Mouse (Mus musculus): ENCODE data around the gene Mkrn2os.
A peak's percentile ranks its signal among the peaks of the same experiment; 100 is the strongest.
"Not testable (repeated sequence)": the region's sequence is repeated elsewhere in the genome, so short reads cannot be mapped to it uniquely, and the experiment has no call there.

Gene Mkrn2os

DNA sequence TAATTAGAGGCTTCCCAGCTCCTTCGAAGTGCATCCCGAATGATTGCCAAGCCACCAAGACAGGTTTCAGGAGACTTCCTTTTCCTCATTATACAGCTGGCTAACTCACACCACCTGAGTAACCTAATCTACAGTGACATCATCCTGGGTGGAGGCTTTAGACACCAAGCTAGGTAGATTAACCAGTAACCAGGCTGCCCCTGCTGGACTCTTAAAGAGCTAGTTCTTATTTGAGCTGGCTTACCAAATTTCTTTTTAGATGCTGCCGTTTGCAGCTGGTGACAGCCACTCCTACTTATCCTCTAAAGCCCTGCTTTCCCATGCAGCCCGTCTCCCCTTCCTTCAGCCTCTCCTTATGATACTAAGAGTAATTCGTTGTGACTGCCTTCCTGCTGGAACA, at the start of gene Mkrn2os:
Gene Mkrn2os, minus strand, starts transcription at position 119 of the 400 bp plus-strand sequence.
- DNase-seq (ENCODE audit: inconsistent ontology term) = no peak

- DNase-seq (ENCODE audit: inconsistent ontology term) = not testable (repeated sequence)
These were observed 45.8 kb upstream of the Mkrn2os start for GRCm38 (mm10) chr6:115638188-115638587.

DNA sequence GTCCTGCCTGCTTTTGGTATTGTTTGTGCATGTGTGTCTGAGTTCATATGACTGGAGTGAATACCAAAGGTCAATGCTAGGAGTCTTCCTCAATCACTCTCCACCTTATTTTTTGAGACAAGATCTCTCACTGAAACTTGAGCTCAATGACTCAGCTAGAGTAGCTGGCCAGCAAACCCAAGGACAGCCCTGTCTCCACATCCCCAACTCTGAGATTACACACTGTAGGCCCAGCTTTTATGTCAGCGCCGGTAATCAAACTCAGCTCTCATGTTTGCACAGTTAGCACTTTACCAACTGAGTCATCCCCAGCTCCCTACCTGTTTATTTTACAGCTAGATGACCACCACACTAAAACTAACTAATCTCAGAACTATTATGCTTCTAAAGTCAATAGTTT, 41.6 kb upstream of the Mkrn2os start:
- DNase-seq (ENCODE audit: inconsistent ontology term) = no peak

GRCm38 (mm10) chr6:115631056-115631795, 38.9 kb upstream of the Mkrn2os start:
- DNase-seq (ENCODE audit: inconsistent ontology term) = no peak

DNA sequence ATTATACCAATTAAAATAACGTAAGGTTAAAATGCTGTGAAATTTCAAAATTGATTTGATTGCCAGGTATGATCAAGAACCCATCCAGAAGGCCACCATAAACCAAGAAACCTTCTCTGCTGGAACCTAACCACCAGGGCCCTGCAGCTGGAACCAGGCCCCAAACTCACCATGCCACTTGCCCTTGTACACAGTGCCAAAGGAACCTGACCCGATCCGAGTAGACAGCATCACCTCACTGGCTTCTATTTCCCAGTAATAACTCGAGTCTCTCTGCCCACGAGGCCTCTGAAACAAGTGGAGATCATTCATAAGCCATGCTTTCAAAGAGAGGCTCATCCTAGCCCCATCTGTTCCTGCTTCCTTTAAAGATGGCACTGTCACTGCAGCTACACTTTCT, 33.7 kb upstream of the Mkrn2os start:
- no peak for DNase-seq (ENCODE audit: inconsistent ontology term)

- no peak for DNase-seq (ENCODE audit: inconsistent ontology term)
These were observed 28.6 kb upstream of the Mkrn2os start for GRCm38 (mm10) chr6:115620942-115621341.

GRCm38 (mm10) chr6:115619818-115620217, 27.4 kb upstream of the Mkrn2os start:
- DNase-seq (ENCODE audit: inconsistent ontology term) = no peak

GRCm38 (mm10) chr6:115615983-115616382, 23.6 kb upstream of the Mkrn2os start:
- no peak for DNase-seq (ENCODE audit: inconsistent ontology term)

- no peak for DNase-seq (ENCODE audit: inconsistent ontology term)
These were observed 21.4 kb upstream of the Mkrn2os start for GRCm38 (mm10) chr6:115613793-115614192.

GRCm38 (mm10) chr6:115610301-115610700, 17.9 kb upstream of the Mkrn2os start:
- no peak for DNase-seq (ENCODE audit: inconsistent ontology term)

DNA sequence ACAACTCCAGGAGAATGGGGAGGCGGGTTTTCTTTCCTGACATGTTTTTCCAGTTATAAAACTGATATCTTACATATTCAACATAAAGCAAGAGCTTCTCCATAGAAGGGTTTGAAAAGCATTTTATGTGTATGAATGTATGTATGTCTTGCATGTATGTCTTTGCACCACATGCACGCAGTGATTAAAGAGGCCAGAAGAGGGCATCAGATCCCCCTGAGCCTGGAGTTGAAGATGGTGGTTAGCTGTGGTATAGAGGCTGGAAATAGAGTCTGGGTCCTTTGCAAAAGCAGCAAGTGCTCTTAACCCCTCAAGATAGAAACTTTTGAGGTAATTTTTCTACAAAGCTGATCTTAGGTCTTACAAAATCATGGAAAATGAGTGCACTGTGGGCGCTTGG, 16.7 kb upstream of the Mkrn2os start:
- DNase-seq (ENCODE audit: inconsistent ontology term) = no peak

DNA sequence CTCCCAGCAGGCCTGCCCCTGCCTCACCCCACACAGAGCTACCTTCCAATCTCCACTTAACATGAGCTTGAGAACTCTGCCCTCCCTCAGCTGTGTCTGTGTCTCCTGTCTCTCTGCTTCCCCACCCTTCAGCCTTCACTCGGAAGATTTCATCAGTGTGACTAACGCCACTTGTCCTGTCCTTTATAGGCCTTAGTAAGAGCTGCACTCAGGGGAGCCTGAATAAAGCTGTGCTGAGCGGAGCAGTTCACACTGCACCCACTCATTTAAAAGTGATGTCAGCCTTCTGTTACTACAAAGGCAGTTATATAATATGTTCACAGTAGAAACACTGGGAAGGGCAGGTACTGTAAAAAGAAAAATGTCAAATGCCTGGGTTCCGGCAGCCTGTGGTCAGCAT, 15.1 kb upstream of the Mkrn2os start:
- DNase-seq (ENCODE audit: inconsistent ontology term) = no peak

- DNase-seq (ENCODE audit: inconsistent ontology term) = peak; percentile 45
These were observed 14.1 kb upstream of the Mkrn2os start for GRCm38 (mm10) chr6:115606461-115606860.

DNA sequence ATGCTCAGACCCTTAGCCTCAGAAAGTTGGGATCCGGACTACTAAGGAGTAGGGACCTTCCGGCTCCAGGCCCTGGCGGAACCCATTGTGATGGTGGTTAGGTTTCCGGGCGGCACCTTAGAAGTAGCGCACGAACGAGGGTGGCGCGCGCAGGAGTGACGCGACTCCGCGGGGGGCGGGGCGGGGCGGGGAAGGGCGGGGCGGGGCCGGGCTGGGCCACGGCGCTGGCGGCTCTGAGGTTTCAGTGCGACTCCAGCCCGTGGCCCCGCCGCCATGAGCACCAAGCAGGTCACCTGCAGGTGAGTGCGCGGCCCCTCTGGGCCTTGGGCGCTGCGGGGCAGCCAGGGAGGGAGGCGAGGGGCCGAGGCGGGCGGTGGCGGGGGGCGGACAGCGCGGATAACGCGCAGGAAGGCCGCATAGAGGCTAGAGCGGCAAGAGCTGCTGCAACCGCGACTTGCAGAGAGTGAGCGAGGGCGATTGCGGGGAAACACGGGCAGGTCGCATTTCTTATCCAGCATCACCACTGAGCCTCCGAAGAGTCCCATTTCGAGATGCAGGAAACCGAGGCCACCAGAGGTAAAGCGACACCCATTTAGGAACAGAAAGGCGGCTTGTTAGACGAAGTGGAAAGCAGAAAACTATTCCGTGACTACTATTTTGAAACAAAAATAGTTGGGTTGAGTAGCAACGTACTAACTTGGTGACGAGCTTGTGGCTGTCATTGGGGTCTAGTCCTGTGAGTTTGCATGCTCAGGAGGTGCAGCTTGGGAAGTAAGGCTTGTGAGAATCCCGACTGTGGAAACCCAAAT, 9.5 kb upstream of the Mkrn2os start, which contains the start of gene Mkrn2:
Gene Mkrn2, plus strand, starts transcription at position 188 of the 809 bp plus-strand sequence.
- peak; percentile 86 for DNase-seq (ENCODE audit: inconsistent ontology term)

DNA sequence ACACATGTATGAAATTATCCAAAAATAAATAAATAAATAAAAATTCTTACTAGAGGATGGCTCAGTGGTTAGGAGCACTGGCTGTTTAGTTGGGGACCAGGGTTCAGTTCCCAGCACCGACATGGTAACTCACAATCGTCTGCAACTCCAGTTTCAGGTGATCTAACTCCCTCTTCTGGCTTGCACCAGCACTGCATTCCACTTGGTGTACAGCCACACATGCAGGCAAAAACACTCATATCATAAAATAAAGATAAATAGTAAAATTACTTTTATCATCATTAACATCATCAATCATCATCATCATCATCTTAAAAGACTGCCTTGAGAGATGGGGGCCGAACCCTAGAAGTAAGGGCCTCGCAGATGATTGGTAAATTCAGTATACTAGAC, 8.9 kb upstream of the Mkrn2os start:
- no peak for DNase-seq (ENCODE audit: inconsistent ontology term)

DNA sequence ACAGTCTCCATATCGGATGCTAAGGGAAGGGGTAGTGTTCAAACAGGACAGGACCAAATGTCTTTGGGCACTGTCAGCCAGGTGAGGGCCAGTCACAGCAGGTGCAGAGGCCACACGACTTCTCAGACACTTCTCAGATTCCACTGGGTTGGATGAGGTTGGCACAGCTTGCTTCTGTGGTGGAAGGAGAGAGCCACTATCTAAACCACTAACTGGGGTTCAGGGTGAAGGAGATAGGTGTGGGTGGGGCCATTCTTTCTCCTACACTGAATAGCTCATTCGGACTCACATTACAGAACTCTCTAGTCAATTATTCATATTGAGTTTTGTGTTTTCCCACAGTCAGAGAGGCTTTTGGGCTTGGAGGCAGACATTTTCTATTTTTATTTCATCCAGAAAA, 3.3 kb upstream of the Mkrn2os start:
- no peak for DNase-seq (ENCODE audit: inconsistent ontology term)

DNA sequence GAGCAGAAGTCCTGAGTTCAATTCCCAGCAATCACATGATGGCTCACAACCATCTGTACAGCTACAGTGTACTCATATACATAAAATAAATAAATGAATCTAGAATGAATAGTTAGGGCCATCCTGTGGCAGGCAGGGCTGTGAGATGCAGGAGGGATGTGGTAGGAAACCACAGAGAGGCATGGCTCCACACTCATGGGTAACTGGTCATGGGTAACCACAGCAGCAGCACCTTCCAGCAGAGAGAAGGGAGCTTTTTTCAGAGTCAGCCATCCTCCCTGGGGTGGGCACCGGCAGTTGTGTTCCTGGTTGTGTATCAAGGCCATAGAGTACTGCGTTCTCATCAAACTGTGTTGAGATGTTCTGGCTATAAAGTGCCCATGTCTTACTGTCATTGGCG, 2.1 kb upstream of the Mkrn2os start:
- DNase-seq (ENCODE audit: inconsistent ontology term) = no peak

- DNase-seq (ENCODE audit: inconsistent ontology term) = no peak
These were observed 876 bp upstream of the Mkrn2os start for GRCm38 (mm10) chr6:115593252-115593651.

DNA sequence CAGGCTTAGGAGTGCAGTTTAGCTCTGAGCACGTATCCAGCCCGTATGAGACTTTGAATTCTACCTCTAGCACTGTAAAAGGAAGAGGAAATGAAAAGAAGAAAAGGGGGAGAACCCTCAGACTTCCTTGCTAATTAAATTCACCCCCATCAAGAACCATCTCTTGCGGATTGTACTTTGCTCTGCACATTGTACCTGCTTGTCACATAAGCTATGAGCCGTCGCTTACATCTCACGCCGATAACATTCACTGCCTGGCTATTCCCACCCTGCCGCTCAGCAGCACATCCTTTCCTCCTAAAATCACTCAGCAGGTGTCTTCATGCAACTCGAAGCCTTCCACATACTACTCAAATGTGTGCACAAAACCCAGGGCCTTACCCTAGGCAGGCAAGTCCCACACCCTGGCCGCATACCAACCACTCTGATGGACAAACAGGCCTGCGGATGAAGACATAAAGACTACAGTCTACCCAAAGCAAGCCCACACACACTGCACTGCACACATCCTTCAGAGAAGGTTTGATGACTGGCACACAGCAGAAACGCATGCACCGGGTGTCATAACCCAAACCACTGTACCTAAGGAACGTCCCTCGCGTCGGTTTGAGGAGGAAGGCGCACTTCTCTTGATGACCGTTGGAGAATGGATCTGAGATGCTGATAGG, 550 bp downstream of the Mkrn2os start:
- DNase-seq (ENCODE audit: inconsistent ontology term) = no peak

DNA sequence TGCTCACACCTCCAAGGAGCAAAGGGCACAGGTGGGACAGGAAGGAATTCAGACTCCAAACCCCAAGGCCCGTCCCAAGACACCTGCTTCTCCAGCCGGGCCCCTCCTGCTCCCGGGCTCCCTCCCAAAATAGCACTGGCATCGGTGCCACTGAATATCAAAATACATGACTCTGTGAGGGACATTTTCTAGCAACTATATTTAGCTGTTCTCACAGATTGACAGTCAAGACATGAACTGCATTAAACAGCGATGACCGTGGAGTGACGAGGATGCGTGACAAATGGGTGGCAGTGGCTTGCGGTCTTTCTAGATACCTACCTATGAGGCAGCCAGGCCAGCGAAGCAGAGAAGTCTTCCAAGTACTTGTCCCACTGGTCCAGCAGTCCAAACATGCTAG, 6.1 kb downstream of the Mkrn2os start:
- no peak for DNase-seq (ENCODE audit: inconsistent ontology term)

DNA sequence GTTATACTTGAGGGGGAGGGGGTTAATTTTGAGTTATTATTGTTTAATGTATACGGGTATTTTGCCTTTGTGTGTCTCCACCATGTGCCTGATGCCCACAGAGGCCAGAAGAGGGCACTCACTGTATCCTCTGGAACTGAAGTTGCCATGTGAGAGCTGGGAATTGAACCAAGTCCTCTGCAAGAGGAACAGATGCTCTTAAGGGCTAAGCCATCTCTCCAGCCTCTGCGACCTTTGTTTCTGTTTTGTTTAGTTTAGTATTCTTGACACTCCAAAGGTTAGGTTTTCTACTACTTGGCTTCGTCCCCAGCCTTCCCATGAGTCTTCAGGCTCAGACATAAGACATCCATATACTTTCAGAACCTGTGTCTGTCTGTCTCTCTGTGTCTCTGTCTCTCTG, 8.2 kb downstream of the Mkrn2os start:
- DNase-seq (ENCODE audit: inconsistent ontology term) = no peak

- no peak for DNase-seq (ENCODE audit: inconsistent ontology term)
These were observed 8.8 kb downstream of the Mkrn2os start for GRCm38 (mm10) chr6:115583430-115584125.
